Mouse (Mus musculus) heart, embryonic 10.5 days (tissue): ENCODE results near the gene Gm17349. TPM values are rescaled to one million over a fixed set of nuclear protein-coding genes. Genes with fewer than 3 reads are reported as not detected.
A peak's percentile ranks its signal among the peaks of the same experiment; 100 is the strongest.

Source experiments
- DNase-seq: peaks from one replicate; pipeline ENCODE4 v3.0.0-alpha.2; 2017; ENCODE audit warnings: low spot score
- H3K27ac ChIP-seq: fragments of 300-500 bp; sonication (generic); 2 replicates; pipeline ENCODE4 v1.5.1; 2016; ENCODE audit warnings: mild to moderate bottlenecking
- H3K27me3 ChIP-seq: fragments of 300-500 bp; sonication (generic); 2 replicates; pipeline ENCODE4 v1.6.1; 2016; ENCODE audit warnings: mild to moderate bottlenecking; ENCODE audit not compliant: poor library complexity, insufficient read depth, severe bottlenecking
- H3K36me3 ChIP-seq: fragments of 300-500 bp; sonication (generic); 2 replicates; pipeline ENCODE4 v1.6.1; 2016; ENCODE audit warnings: mild to moderate bottlenecking, moderate library complexity
- H3K4me1 ChIP-seq: fragments of 300-500 bp; sonication (generic); 2 replicates; pipeline ENCODE4 v1.6.1; 2016; ENCODE audit warnings: mild to moderate bottlenecking
- H3K4me3 ChIP-seq: fragments of 300-500 bp; sonication (generic); 2 replicates; pipeline ENCODE4 v1.5.1; 2016; ENCODE audit warnings: mild to moderate bottlenecking, moderate library complexity
- H3K9me3 ChIP-seq: fragments of 300-500 bp; sonication (generic); 2 replicates; pipeline ENCODE4 v1.6.1; 2016; ENCODE audit warnings: mild to moderate bottlenecking, moderate library complexity
- WGBS: fragments of 180-500 bp; shearing (Covaris S2); methylation state at CpG from one replicate; pipeline ENCODE4 v1.1.7; 2016; 5-methylcytosine and 5-hydroxymethylcytosine counted together
- polyA plus RNA-seq: library from polyadenylated mRNA; unstranded; fragments of >200 nt; fragmentation: Nextera tagmentation; extraction: Ambion mirVana; gene quantifications from 2 replicates; pipeline ENCODE4 v1.2.1, GENCODE M21; 2016

Gene Gm17349
- polyA plus RNA-seq, 1 experiment from 2014 or later = not detected

DNA sequence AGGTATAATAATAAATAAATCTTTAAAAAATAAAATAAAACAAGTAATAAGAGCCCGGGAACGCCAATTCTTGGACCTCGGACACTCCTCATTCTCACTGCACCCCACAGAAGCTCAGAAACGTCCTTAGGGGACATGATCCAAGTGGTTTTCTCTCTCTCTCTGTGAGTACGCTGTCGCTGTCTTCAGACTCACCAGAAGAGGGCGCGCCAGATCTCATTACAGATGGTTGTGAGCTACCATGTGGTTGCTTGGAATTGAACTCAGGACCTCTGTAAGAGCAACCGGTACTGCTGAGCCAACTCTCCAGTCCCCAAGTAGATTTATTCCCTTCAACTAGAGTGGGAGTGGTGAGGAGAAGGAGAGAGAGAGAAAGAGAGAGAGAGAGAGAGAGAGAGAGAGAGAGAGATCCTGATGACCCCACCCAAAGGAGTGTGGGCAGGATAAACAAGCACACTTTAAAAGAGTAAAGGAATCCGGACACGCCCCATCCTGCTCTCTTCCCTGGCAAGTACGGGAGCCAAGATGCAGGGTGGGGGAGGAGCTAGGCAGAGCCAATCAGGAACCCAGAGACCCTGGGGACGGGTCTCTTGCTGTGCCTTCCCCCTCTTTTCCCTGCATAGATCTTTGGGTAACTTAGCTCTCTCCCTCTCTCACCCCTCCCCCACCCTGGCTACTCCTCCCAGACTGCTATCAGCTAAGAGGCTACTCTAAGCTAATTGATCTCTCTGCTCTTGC is 27.1 kb downstream of the Gm17349 start:
- Histone ChIP-seq H3K36me3 (no peaks in the 10 kb centered on the region), H3K27me3 (peaks cover 60% of the 10 kb centered on the region), H3K4me1 (peaks cover 31% of the 10 kb centered on the region), H3K9me3 (no peaks in the 10 kb centered on the region), H3K27ac (no peak overlapping the region), H3K4me3 (no peak overlapping the region; the same call in 1 of the 2 replicates)
- peak; percentile 81 for DNase-seq
- WGBS = 9% methylated on average over 13 of the region's 13 CpGs

DNA sequence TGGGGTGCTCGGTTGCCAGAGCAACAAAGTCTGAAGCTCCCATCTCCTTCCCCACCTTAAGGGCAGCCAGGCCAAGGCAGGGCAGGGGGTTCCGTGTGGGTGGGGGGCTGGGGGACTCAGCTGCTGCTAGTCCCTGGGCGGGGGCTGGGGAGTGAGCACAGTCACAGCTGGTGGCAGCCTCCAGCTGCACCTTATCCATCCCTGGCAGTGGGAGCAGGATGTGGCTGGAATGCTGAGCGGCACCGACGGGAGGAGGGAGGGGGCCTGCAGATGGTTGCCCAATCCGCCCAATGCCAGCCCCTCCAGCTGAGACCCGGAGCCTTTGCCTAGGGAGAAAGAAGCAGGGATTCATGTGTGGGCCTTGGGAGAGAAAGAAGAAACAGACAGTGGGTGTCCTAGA is 28.2 kb downstream of the Gm17349 start:
- Histone ChIP-seq H3K36me3 (no peaks in the 10 kb centered on the region), H3K4me3 (no peak overlapping the region), H3K27ac (0 out of 2 replicates have a peak overlapping the region, but pooled peaks have one; percentile 32), H3K4me1 (peaks cover 34% of the 10 kb centered on the region), H3K27me3 (peaks cover 71% of the 10 kb centered on the region), H3K9me3 (no peaks in the 10 kb centered on the region)
- 27% methylated on average over 8 of the region's 8 CpGs for whole genome bisulfite sequencing
- no peak for DNase-seq

DNA sequence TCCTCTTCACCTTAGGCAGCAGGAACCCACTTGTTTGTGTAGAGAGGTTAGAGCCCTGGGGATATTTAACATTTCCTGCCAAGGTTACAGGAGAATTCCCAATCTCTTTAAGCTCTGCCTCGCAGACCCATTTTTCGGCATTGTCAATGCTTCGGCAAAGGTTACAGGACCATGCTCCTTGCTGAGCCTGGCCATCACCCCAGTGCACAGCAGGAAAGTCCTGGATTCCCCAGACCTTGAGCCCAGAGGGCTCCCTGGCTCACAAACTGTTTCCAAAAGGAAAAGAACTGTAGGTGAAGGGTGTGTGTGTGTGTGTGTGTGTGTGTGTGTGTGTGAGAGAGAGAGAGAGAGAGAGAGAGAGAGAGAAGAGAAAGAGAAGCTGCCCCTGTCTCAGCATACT is 30.4 kb downstream of the Gm17349 start:
- Histone ChIP-seq H3K4me3 (no peak overlapping the region), H3K9me3 (no peaks in the 10 kb centered on the region), H3K27ac (no peak overlapping the region), H3K4me1 (peaks cover 55% of the 10 kb centered on the region), H3K27me3 (peaks cover 86% of the 10 kb centered on the region), H3K36me3 (no peaks in the 10 kb centered on the region)
- DNase-seq = no peak
- WGBS = 70% methylated on average over 3 of the region's 3 CpGs

DNA sequence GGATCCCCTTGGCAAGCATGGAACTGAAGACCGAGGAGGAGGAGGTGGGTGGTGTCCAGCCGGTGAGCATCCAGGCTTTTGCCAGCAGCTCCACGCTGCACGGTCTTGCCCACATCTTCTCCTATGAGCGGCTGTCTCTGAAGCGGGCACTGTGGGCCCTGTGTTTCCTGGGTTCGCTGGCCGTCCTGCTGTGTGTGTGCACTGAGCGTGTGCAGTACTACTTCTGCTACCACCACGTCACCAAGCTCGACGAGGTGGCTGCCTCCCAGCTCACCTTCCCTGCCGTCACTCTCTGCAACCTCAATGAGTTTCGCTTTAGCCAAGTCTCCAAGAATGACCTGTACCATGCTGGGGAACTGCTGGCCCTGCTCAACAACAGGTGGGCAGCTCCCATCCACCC is 33.5 kb downstream of the Gm17349 start:
- Histone ChIP-seq H3K9me3 (no peaks in the 10 kb centered on the region), H3K4me1 (peaks cover 41% of the 10 kb centered on the region), H3K36me3 (no peaks in the 10 kb centered on the region), H3K27ac (no peak overlapping the region), H3K4me3 (no peak overlapping the region), H3K27me3 (peaks cover 92% of the 10 kb centered on the region)
- no peak for DNase-seq
- 71% methylated on average over 14 of the region's 14 CpGs for WGBS

DNA sequence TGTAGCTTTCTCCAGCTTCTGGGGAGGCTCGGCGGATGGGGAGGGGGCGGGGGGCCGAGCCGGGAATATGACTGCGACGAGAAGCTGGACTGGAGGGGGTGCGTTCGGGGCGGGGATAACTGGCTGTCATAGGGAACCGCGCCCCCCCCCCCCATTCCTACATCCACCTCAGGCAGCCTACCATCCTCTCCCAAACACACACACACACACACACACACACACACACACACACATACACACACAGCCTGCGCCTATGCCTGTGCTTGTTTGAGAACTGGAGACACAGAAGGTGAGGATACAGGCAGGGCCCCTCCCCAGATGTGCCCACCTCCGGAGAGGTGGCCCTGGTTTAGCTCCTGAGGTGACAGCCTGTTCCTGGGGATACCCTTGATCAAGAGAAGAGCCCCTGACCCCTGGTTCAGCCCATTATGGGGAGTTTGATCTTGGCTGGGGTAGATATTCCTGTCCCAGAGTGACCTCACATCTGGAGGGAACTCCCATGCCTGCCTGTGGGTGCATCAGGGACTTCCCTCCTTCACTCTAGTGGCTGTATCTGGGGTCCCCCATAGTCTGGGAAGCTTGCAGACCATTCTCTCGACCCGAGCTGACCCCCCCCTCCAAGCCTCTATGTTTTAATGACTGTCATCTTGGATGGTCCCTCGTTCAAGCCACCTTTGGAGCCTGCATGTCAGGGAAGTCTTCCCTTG is 34.2 kb downstream of the Gm17349 start:
- H3K4me3 ChIP-seq = peak overlapping the region; percentile 67
- H3K36me3 ChIP-seq = no peaks in the 10 kb centered on the region
- DNase-seq = no peak
- H3K9me3 ChIP-seq = no peaks in the 10 kb centered on the region
- peak overlapping the region; percentile 33; the same call in 1 of the 2 replicates for H3K27ac ChIP-seq
- H3K27me3 ChIP-seq = peaks cover 93% of the 10 kb centered on the region
- 9% methylated on average over 15 of the region's 17 CpGs for WGBS
- peaks cover 41% of the 10 kb centered on the region for H3K4me1 ChIP-seq

GRCm38 (mm10) chr15:99670154-99670821 is 35.0 kb downstream of the Gm17349 start, which contains the start of gene Asic1:
Gene Asic1, plus strand, starts transcription at chr15:99670368.
- H3K27ac ChIP-seq = peak within 1 kb of the TSS; percentile 33
- under 1% methylated on average over 71 of the region's 74 CpGs for WGBS
- H3K4me1 ChIP-seq = peaks cover 49% of the 10 kb centered on the region
- no peak for DNase-seq
- no peaks in the 10 kb centered on the region for H3K36me3 ChIP-seq
- H3K4me3 ChIP-seq = peak within 1 kb of the TSS; percentile 67
- no peaks in the 10 kb centered on the region for H3K9me3 ChIP-seq
- H3K27me3 ChIP-seq = peaks cover 93% of the 10 kb centered on the region

- Histone ChIP-seq H3K9me3 (no peaks in the 10 kb centered on the region), H3K4me1 (peaks cover 54% of the 10 kb centered on the region), H3K36me3 (no peaks in the 10 kb centered on the region), H3K27ac (no peak overlapping the region), H3K4me3 (no peak overlapping the region), H3K27me3 (peaks cover 91% of the 10 kb centered on the region)
- DNase-seq = no peak
- WGBS = 0% methylated on average over 1 of the region's 1 CpGs
These were observed 35.9 kb downstream of the Gm17349 start for GRCm38 (mm10) chr15:99669392-99669791.

GRCm38 (mm10) chr15:99668881-99669280 is 36.4 kb downstream of the Gm17349 start:
- Histone ChIP-seq H3K9me3 (no peaks in the 10 kb centered on the region), H3K27ac (no peak overlapping the region), H3K4me1 (peaks cover 59% of the 10 kb centered on the region), H3K4me3 (peak overlapping the region; percentile 16; the same call in 1 of the 2 replicates), H3K27me3 (peaks cover 86% of the 10 kb centered on the region), H3K36me3 (no peaks in the 10 kb centered on the region)
- DNase-seq = peak; percentile 84
- WGBS = 2% methylated on average over 12 of the region's 12 CpGs

- H3K4me1 ChIP-seq = peaks cover 66% of the 10 kb centered on the region
- H3K36me3 ChIP-seq = no peaks in the 10 kb centered on the region
- DNase-seq = no peak
- H3K4me3 ChIP-seq = no peak overlapping the region
- no peaks in the 10 kb centered on the region for H3K9me3 ChIP-seq
- H3K27me3 ChIP-seq = peaks cover 72% of the 10 kb centered on the region
- 96% methylated on average over 2 of the region's 2 CpGs for WGBS
- no peak overlapping the region for H3K27ac ChIP-seq
These were observed 37.7 kb downstream of the Gm17349 start for GRCm38 (mm10) chr15:99667544-99667943.

DNA sequence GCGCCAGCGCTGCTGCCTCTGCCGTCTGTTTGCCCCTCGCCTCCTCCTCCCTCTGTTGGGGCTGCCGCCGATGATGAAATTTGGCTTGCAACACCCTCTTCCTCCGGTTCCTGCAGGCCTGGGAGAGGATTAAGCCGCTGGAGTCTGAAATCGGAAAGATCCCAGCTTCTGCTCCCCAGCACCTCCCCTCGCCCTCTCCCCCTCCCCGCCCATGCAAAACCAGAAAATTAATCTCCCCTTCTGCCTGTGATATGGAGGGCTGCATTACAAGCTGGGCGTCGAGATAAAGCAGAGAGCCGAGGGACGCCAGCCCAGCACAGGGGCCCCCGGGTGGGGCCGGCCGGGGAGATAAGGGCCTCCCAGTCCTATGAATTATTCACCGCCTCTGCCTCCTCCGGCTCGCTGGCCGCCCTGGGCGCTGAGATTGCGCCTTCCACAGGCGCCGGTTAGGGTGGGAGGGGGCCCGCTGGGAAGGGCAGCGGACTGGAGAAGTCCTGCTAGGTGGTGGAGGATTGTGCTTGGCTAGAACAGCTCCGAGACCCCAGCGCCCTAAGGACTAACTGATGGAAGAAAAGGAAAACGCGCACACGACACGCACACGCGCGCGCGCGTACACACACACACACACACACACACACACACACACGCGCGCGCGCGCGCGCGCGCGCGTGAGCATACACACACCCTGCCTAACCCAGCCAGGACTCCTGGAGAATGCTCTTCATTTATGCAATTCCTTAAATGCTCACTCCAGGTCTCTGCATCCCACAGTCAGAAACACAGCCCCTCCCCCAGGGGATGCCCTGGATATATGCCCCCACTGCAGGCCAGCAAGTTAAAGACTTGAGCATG is 40.5 kb downstream of the Gm17349 start:
- Histone ChIP-seq H3K27ac (peak overlapping the region; percentile 69), H3K4me1 (peaks cover 54% of the 10 kb centered on the region), H3K9me3 (no peaks in the 10 kb centered on the region), H3K36me3 (no peaks in the 10 kb centered on the region), H3K4me3 (peak overlapping the region; percentile 61), H3K27me3 (peaks cover 62% of the 10 kb centered on the region)
- under 1% methylated on average over 52 of the region's 52 CpGs for WGBS
- peak; percentile 95 for DNase-seq

- 3% methylated on average over 17 of the region's 17 CpGs for WGBS
- Histone ChIP-seq H3K4me3 (peak overlapping the region; percentile 61), H3K27ac (peak overlapping the region; percentile 69), H3K9me3 (no peaks in the 10 kb centered on the region), H3K27me3 (peaks cover 55% of the 10 kb centered on the region), H3K4me1 (peaks cover 52% of the 10 kb centered on the region), H3K36me3 (no peaks in the 10 kb centered on the region)
- peak; percentile 78 for DNase-seq
These were observed 41.2 kb downstream of the Gm17349 start for GRCm38 (mm10) chr15:99663964-99664599.

DNA sequence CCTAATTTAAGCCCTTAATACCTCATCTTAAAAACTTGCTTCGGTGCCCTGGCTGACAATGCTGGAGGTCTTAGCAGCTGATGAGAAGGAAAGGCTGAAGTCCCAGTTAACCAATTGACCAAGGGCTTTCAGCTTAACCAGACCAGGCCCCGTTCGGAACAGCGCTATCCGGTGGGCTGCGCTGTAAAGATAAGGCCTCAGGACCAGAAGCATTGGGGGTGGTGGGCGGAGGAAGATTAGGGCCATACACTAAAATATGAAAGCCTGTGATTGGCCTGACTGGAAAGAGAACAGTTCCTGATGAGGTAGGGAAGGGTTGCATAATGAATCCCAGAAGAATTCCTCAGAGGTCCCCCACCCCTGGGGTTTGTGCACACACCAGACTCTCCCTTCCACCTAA is 42.9 kb downstream of the Gm17349 start:
- Histone ChIP-seq H3K4me3 (no peak overlapping the region), H3K36me3 (no peaks in the 10 kb centered on the region), H3K27ac (no peak overlapping the region), H3K4me1 (peaks cover 46% of the 10 kb centered on the region), H3K27me3 (peaks cover 43% of the 10 kb centered on the region), H3K9me3 (no peaks in the 10 kb centered on the region)
- 14% methylated on average over 7 of the region's 7 CpGs for WGBS
- peak; percentile 82 for DNase-seq
